Mouse (Mus musculus): ENCODE data around the gene Irs3.

The Irs3 gene

DNA sequence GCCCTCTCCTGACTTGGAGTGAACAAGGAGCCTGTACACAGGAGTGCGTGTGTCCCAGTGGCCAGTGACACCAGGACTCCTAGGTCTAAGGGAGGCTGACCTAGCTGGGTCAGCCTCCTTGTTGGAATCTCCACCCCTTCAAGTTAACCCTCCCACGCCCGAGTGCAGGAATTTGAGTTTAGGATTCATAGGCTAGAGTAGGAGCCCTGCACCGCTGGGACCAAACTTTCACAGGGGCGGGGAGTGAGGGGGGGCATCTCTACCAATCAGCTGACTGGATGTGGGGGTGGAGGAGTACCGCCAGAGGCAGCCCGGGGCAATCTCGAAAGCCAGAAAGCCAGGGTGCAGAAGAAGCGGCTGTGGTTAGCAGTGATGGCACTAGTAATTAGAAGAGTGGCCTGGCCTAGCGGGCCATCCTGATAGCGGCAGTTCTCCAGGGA, at the start of gene Irs3:
Irs3 (minus strand) TSS at position 63 of the 440 bp plus-strand sequence.
- DNase-seq, result peak; percentile 50 to 57

DNA sequence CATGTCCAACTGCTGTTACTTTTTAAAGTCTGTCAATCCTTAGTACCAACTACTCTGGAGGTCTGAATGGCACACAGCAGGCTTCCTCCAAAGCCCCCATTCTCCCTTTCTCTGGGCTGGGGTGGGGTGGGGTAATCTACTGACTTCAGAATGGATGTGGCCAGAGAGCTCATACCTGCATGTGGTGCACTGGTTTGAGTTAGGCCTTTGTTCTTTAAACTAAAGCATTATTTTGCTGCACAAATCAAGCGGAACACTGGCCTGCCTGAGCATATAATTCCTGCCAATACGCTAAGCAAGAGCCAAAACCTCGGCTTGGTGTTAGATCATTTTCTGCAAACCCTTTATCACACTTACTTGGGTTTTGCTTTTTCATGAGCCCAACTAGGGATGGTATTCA, 49.3 kb upstream of the Irs3 start:
- no peak for DNase-seq

DNA sequence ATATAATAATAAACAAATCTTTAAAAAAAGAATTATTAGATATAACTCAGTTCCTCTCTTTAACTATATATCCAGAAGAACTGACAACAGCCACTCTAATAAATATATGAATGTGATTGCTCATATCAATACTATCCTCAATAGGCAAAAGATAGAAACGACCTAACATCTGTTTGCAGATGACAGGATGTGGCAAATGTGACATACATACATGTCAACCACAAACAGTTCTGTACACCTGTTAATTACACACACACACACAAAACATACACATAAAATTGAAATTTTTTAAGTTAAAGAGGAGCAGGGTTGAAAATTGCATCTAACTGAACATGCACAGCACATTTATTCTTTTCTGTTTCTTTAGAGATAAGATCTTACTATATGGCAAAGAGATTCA, 46.4 kb upstream of the Irs3 start:
- DNase-seq, result no peak

DNA sequence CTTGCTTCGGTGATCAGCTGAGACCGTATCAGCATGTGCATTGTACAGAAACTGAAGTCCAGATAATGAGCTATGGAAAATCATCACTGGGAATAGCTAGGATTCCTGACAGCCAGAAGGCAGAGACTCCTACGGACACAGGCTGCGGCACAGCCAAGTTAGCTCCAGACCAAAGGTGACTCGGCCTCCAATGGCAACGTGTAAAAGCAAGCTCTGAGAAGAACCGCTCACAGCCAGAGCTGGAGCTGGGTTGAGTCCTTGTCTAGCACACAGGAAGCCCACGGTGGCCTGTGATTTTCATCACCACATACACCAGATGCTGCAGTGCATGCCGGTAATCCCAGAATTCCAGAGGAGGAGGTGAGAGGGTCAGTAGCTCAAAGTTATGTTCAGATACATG, 45.0 kb upstream of the Irs3 start:
- peak; percentile 39 to 46 for DNase-seq

DNA sequence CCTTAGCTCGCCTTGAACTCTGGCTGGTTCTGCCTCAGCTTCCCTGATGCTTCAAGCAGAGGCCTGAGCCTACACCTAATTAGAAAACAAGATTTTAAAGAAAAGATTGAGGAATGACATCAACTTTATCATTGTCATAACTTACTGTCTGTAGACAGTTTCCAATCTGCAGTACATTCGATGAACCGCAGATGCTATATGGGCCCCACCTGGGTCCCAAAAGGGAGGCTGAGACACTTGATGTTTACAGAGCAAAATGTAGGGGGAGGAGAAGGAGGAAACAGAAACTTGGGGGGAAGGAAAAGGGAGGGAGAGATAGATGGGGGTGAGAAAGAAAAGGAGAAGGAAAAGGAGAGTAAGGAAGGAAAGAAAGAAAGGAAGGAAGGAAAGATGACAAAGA, 44.5 kb upstream of the Irs3 start:
- DNase-seq, result no peak

DNA sequence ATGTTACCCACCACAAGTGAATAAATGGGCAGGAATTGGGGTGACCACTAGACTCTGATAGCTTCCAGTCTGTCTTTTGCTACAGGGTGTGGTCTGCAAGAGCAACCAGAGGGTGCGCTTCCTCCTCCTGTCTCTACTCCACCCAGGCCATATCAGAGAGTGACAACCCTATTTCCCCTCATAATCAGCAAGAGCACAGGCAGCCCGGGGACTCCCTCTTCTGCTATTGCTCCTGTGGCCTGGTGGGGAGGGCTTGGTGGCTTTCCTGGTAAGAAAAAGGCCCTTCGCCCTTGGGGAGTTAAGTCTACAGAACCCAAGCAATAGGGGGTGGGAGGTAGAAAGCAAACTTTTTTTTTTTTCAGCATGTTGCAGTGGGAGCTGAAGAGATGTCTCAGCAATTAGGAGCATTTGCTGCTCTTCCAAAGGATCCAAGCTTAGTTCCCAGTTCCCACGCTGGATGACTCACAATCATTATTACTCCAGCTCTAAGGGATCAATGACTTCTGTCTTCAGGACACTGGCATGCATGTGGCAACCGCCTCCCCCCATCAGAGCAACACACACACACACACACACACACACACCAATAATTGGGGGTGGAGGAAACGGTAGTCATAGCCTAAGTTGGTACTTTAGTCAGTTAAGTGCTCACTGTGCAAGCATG, 40.7 kb upstream of the Irs3 start:
- no peak for DNase-seq

DNA sequence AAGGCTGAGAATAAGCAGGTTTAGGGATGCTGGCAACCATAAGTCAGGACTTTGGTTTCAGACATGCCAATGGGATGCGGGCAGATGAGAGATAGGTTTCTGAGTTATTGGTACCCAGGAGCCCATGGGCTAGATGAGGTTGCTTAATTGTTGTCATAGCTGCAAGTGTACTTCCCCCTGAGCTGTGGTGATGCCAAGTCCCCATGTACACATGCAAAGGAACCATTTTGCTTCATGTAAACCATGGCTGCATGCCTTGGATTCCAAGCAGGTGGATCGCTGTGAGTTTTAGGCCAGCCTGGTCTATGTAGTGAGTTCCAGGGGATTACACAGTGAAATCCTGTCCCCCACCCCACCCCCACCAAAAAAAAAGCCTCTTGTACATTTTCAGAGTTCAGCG, 40.1 kb upstream of the Irs3 start:
- DNase-seq, result no peak

DNA sequence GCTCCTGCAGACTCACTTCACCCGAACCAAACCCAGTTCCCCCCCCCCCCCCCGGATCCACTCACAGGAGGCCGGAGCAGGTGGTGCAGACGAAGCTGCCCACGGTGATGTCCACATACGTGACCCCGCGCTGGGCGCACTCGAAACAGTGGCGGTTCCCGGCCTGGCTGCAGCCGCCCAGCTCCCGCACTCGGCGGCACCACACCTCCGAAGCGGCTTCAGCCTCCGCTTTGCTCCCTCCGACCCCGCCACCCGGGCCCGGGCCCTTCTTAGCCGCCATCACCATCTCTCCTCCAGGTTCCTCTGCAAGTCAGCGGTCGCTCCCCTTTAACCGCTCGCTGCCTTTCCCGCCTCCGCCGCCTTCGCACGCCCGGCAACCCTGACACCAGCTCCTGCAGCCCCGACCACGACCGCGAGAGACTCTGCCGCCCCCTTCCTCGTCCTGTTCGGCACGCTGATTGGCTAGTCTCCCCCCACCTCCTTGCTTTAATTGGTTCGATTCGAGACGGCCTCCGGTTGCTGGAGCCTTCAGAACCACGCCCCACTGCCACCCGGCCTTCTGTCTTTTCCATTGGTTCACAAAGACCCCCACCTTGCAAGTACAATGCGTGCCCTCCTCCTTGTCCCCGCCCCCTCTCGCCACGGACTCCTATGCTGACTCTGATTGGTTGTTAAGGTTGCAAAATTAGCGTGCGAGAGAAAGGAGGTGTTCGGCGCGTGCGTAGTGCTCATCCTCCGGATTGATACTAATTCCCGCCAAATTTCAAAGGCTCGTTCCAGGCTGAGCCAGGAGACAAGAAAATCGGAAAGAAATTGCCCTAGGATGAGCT, 39.0 kb upstream of the Irs3 start, which contains the start of gene Agfg2:
Agfg2 (minus strand) TSS at position 433 of the 830 bp plus-strand sequence.
- DNase-seq, result peak; percentile 99 to 100

DNA sequence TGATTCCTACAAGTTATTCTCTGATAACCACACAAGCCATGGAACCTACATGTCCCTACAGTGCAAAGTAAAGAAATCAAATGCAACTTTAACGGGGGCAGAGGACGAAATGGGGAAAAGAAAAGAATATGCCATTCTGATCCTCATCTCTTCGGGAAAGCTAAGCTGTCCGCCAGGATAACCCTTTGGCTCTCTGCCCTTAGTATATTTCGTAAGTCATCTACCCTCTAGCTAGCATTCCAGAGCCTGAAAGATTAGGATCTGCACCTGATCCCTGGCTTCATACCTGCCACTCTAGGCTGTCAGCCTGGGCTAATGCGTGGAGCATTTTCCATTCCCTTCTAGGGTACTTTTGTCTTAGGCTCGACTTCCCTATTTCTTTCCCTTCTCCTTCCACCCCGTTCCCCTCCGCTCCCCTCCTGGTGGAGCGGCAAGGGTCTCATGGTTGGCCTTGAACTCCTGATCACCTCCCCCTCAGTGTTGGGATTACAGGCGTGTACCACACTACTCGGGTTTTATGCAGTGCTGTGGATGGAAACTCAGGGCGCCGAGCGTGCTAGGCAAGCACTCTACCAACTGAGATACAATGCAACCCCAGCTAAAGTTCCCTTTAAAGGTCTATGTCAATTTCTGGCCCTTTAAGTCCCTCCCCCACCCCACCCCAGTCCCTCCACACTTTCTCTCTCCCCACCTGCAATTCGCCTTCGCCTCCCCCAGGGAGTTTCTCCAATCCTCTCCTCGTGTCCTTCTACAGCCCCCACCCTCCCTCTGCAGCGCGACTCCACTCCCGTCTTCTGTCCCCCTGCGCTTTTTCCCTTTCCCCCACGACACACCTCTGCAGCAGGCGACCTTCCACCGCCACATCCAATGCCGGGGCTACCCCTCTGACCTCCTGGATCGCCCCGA, 38.1 kb upstream of the Irs3 start:
- peak; percentile 39 to 61 for DNase-seq

DNA sequence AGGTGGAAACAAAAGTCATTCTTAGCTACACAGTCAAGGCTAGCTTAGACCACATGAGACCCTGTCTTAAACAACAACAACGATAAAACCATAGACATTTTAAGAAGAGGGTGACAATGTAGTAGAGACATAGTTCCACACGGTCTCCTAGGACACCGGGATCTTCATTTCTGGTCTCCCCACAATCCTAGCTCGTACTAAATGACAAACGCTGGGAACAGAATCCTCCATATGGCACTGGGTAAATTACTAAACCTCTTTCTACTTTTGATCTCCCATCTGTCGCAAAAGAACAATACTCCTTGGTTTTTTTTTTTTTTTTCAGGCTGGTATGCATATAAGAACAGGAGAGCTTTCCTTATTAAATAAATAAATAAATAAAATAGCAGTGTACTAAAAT, 37.0 kb upstream of the Irs3 start:
- no peak for DNase-seq

DNA sequence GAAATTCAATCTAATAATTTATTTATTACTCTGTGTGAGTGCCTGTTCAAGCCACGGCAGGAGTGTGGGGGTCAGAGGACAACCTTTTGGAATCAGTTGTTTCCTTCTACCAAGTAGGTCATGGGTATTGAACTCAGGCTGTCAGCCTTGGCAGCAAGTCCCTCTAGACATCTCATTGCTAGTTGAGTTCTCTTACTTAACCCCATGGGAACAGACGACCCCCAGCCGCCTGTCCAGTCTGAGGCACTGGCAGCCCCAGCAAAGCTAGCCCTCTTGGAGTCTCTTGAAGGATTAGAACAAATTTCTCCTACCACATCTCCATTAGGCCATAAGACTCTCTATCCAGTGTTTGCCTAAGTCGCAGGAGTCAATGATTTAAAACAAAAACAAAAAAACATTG, 34.2 kb upstream of the Irs3 start:
- no peak for DNase-seq

DNA sequence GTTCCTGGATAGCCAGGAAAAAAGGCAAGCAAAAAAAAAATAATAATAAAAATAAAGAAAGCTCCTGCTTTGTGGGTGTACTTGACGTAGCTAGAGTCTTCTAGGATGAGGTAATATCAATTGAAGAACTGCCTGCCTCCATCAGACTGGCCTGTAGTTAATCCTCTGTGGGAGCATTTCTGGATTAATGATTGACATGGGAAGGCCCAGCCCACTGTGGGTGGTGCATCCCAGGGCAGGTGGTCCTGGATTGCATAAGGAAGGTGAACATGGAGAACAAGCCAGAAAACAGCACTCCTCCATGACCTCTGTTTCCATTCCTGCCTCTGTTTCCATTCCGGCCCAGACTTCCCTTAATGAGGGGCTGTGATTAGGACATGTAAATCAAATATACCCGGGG, 33.2 kb upstream of the Irs3 start:
- DNase-seq, result peak; percentile 50 to 80

DNA sequence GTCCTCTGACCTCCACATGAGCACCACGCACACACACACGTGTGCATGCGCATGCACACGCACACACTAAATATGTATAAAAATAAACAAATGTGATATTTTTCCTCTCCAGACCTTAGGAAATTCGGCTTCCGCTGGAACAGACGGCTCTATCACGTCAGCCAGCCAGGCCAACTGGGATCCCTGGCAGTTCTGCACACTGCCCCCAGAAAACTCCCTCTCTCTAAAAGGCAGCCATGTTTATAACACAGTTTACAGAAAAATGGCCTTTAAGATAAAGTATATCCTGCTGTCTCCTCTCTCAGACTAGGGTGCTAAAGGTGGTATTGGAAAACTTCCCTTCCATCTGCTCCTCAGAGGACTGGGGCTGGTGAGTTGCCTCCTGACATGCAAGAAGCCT, 32.3 kb upstream of the Irs3 start:
- DNase-seq, result no peak

DNA sequence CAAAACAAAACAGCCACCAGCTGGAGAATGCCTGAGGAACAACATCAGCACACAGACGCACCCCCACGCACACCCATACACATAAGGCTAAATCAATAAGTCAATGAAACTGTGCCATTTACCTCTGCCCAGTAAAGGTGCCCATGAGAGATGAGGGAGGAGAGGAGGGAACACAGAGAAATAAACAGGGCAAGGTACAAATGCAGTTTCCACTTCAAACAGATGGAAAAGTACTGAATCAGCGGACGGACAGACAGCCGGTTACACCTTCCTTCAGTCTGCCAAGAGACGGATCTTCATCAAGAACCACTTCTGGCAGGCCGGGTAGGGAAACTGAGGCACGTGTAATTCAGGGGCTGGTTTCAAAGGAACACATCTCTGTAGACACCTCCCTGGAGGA, 29.3 kb upstream of the Irs3 start:
- DNase-seq, result peak; percentile 48 to 64

DNA sequence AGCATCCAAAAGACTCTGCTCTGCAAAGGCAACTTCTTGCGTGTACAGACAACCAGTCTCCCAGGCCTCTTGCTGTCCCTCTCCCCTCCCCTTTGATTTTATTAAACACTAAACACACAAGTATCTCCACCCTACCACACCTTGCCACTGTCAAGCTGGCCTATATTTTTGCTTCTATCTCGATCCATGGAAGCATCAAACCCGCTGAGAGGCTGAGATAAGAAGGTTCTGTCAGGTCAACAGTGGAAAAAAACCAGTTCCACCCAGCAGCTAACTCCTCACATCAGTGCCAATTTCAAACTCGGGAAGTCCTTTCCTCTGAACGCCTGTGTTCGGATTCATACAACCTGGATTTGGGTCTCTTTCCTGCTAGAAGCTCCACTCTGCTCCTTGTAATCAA, 27.5 kb upstream of the Irs3 start:
- no peak for DNase-seq

DNA sequence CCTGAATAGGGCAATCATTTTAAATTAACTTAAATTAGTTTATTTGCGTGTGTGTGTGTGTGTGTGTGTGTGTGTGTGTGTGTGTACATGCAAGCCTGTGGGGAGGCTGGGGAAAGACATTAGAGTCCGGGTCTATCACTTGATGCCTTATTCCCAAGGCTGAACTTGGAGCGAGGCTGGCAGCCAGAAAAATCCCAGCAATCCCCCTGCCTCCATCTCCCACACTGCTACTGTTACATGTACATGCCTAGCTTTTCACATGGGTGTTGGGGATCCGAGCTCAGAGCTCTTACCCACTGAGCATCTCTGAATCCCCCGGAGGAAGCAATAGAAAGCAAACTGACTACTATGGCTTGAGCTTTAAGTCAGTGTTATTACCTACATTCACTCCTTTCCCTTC, 26.8 kb upstream of the Irs3 start:
- no peak for DNase-seq

DNA sequence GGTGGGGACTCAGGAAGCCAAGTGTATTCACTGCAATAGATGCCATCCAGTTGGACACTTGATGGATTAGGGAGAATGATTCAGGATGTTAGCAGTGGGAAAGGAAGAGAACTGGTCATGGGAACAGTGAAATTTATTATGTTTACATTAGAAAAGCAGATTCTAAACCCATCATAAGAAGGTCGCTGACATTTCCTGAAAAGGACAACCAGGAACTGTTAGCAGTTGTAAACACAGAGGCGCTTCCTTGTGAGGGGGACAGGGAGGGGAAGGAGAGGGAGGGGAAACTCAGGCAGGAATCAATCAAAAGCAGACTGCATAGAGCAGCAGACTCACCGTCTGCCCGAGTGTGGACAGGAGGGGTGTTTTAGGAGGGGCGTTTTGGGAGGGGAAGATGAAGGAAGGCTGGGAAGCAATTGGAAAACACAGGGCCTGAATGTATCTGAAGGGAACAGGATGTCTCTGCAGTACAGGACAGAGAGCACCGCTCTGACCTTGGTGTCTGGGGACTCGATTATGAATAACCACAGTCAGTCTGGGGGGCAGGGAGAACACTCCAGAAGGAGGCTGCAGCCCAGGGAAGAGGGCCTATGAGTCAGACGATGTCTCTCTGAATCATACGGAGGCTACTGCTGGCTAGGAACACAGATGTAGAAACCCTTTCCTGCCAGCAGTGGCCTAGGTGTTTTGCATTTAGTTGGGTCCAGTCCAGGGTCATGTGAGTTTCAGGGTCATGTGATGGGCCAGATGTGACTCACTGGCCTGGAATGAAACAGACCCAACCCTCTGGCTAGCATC, 26.1 kb upstream of the Irs3 start:
- peak; percentile 88 to 93 for DNase-seq

DNA sequence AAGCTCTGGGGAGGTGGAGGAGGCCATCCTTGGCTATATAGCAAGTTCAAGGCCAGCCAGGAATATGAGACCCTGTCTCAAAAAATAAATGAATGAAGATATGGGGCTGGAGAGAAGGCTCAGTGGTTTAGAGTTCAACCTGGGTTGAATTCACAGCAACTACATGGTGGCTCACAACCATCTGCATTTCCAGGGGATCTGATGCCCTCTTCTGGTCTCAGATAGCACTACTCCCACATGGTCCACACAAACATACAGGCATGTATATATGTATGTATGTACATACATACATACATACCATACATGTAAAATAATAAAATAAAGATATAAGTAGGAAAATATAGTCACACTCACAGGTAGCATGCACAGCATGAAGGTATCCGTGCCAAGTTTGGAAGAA, 24.7 kb upstream of the Irs3 start:
- DNase-seq, result no peak

DNA sequence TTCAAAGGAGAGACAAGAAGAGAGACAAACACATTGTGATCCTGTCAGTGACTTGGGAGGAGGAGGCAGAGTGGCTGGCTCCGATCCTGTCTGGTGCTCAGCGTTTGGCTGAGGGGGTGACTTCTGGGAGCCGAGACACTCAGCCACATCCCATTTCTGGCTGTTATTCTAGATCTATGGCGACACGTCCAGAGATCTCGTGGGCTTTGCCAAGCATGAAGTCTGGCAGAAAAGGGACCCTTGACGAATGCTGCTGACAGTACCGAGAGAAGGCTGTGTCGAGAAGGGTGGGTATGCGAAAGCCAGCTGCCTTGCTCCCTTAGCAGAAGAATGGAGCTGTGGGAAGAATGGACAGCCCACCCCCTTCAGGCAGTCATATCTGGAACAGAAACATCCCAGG, 23.5 kb upstream of the Irs3 start:
- no peak for DNase-seq

DNA sequence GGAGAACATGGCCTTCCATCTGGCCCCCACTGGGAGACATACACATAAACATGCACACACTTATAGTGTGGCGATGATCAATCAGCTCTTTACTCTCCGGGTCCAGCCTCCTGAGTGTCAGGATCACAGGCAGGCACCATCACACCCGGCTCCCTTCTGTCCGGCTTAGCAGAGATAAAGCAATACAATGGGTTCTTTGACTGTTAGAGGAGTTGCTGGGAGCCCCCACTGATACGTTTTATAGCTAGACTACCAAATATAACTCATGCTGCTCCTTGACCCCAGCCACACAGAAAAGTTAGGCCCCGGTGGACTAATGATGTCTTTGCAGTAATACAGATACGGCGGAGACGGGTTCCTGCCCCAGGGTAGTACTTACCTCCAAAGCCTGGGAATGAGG, 17.5 kb upstream of the Irs3 start:
- no peak for DNase-seq

DNA sequence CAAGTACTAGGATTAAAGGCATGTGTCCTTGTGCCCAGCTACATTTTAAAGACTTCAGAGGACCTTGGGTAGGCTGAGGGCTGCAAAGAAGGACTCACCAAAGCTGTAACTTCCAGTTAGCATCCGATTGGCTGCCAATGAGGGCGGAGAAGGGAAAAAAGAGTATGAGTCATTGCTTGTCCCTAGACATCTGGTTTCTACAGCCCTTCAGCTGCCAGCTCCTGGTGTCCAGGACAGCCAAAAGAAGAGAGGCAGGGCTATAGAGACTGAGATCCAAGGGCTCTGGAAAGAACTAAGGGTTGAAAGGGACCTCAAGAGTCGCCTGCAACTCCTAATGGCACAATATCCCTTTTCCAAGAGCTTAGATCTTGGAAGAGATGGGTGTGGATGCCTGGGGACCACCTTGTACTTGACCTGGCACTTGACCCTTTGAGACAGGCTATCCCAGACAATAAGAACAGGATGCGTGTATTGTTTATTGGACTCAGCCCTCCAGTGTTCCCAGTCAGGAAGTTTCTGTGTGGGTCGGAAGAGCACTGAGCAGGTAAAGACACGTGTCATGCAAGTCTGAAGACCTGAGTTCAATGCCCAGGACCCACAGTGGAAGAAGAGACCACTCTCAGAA, 14.7 kb upstream of the Irs3 start:
- DNase-seq, result peak in 1 of 2 experiments; percentile 59

DNA sequence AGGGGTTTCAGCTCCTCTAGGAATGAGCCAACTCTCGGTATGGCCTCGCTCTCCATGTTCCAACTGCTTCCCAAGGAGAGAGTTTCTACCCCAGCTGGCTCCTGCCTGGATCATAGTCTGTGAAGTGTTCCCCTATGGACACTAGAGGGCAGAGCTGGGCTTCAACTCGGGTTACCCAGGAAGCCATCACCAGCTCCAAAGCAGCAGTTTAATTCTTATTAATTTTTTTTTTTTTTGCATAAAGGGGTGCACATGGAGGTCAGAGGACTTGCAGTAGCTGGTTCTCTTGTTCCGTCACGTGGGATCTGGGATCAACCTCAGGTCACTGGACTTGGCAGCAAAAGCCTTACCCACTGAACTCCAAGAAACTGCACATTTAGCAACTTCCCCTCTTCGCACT, 11.5 kb upstream of the Irs3 start:
- peak; percentile 84 to 89 for DNase-seq
